Mouse (Mus musculus): ENCODE measurements around the gene Zbtb8os. TPM values are rescaled to one million over a fixed set of nuclear protein-coding genes. Genes with fewer than 3 reads are reported as not detected.

Zbtb8os gene
- polyA plus RNA-seq (2016; fragmentation: Nextera tagmentation; extraction: Ambion mirVana), result 46.7 and 51.1 TPM in 2 replicates

DNA sequence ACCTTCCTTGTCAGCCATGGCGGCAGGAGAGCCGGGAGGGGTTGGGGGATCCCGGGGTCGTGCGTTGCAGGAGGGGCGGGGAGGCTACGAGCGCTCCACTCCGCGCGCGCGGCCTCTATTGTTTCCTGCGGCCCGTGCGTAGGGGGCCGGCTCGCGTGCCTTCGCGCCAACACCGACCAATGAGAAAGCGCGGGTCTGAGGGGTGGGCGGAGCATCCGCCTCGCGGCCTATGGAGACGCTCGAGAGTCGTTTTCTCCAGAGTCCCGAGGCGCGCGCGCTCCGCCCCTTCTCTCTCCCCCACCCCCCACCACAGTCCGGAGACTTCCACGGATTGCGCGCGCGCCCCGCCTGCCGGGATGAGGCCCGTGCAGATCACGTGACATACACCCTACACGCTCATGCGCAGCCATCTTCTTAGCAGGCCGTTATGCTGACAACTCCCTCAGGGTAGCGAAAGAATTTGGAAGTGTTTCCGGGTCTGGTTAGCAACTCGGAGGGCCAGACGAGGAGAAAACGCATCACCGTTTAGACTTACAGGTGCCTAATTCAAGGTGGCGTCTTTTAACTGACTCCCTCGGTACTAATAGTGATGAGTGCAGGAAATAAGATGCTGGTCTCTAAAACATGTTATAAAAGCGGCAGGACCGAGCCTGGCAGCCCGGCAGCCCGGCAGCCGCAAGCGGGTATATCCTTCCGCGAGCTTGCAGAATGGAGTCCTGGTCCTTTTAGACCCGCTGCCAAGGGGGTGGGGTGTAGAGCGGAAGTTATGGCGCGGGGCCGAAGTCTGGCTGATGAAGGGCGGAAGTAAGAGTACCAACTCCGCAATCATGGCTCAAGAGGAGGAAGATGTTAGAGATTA lies at the start of gene Zbtb8os, which contains the start of gene Rbbp4:
Zbtb8os (plus strand) TSS at position 480 of the 859 bp plus-strand sequence.
Rbbp4 (minus strand) TSS at position 155 of the 859 bp plus-strand sequence.
- Histone ChIP-seq H3K4me2 (peak within 1 kb of the TSS; percentile 91), H3K4me1 (replicated peaks) (peaks cover 35% of the 10 kb centered on the region), H3K27me3 (replicated peaks) (no peaks in the 10 kb centered on the region), H3K27ac (ENCODE audit: poor library complexity, severe bottlenecking) (peak within 1 kb of the TSS; percentile 98), H3K9ac (peak within 1 kb of the TSS; percentile 96), H3K4me3 (peak within 1 kb of the TSS; percentile 93), H3K9me3 (replicated peaks) (no peaks in the 10 kb centered on the region), H3K36me3 (peaks cover 31% of the 10 kb centered on the region)
- peak; percentile 98 for ATAC-seq (ENCODE audit: insufficient number of reproducible peaks, low FRiP score)
- WGBS, result under 1% methylated on average over 57 of the region's 73 CpGs

DNA sequence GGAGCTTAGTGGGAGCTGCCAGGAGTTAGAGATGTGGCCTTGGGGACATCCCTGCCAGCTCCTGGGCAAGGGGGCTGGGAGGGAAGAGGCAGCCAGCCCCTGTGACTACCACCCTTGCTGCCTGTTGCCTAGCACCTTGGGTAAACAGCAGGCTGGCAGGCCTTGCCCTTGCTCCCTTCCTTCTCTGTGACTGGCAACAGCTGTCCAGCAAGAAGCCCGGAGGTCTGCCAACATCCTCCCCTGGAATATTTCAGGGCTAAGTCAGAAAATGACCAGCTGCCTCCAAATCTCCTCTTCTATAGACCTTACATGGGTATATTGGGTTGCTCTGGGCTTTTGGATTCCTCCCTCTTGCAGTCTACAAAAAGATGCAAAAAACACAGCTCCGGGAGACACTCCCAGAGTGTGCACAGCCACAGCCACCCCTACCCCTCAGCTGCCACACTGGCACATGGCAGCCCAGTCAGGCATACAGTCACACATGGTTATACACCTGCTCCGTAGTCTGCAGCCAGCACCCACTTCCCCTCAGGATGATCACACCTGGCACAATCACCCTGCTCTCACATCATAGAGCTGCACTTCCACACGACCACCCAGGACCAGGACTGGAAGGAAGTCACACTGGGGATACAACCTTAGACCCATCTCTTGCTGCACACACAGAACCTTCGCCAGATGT lies 49.4 kb upstream of the Zbtb8os start:
- H3K9me3 ChIP-seq (replicated peaks), result 0 out of 2 replicates have a peak, but pooled peaks cover 2% of the 10 kb centered on the region
- no peak overlapping the region for H3K27ac ChIP-seq (ENCODE audit: poor library complexity, severe bottlenecking)
- ATAC-seq (ENCODE audit: insufficient number of reproducible peaks, low FRiP score), result no peak
- no peaks in the 10 kb centered on the region for H3K36me3 ChIP-seq
- H3K4me1 ChIP-seq (replicated peaks), result peaks cover 16% of the 10 kb centered on the region
- peaks cover 25% of the 10 kb centered on the region for H3K27me3 ChIP-seq (replicated peaks)
- 59% methylated on average over 5 of the region's 5 CpGs for WGBS
- H3K9ac ChIP-seq, result peak overlapping the region; percentile 60; the same call in 1 of the 2 replicates
- H3K4me2 ChIP-seq, result peak overlapping the region; percentile 100
- H3K4me3 ChIP-seq, result peak overlapping the region; percentile 54

DNA sequence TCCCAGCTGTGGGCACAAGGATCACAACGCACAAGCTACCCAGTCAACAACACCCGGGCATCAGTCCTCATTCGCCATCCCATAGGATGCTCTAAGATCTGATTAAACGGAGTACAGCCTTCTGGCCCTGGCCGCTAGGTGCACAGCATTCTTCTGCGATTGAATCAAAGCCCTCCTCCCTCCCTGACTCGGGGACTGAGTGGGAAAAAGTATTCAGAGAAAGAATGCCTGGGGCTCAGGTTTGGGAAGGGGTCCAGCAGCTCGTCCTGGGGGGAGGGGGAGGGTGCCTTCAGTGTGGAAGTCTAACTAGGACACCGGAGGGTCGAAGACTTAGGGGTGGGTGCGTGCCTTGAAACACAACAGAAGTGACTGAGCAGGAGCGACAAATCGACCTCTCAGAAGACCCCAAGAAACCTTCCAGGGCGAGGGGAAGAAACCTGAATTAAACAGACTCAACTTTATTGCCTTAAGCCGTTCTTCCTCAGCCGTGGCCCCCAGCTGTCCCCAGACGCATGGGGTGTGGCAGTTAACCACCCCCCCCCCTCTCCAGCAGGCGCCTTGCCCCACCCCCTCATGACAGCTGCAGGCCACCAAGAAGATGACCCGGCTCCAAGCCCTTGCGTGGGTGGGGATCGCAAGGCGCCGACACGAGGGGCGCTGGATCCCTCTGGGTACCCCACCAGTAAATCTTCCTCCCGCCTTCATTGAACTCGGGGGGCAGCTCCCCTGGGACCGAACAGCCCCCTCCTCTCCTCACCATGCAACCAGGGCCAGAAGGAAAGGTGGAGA lies 48.6 kb upstream of the Zbtb8os start:
- Histone ChIP-seq H3K27me3 (replicated peaks) (peaks cover 25% of the 10 kb centered on the region), H3K4me2 (peak overlapping the region; percentile 100), H3K4me3 (peak overlapping the region; percentile 54), H3K36me3 (no peaks in the 10 kb centered on the region), H3K9me3 (replicated peaks) (0 out of 2 replicates have a peak, but pooled peaks cover 2% of the 10 kb centered on the region), H3K27ac (ENCODE audit: poor library complexity, severe bottlenecking) (no peak overlapping the region), H3K4me1 (replicated peaks) (peaks cover 16% of the 10 kb centered on the region), H3K9ac (peak overlapping the region; percentile 60)
- 4% methylated on average over 28 of the region's 28 CpGs for WGBS
- ATAC-seq (ENCODE audit: insufficient number of reproducible peaks, low FRiP score), result peak; percentile 35; the same call in 1 of the 2 replicates

DNA sequence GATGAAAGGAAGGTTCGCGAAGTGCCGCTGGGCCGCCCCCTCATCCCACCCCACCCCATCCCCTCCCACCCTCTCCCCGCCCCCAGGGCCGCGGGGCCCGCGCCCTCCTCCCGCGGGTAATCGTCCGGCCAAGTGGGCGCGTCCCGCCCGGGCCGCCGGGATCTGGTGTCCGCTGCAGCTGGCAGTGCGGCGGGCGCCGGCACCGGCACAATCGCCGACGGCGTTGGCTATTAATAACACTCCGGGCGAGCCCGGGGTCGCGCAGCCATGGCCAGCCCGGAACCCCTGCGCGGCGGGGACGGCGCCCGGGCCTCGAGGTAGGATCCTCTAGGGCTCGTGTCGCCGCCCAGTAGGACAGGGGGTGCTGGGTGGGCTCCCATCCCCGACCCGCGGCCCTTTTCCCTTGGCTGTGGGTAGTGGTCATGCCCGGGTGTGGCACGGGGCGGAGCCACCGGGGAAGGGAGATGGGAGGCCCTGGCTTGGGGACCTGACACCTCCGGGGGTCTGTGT lies 48.0 kb upstream of the Zbtb8os start, which contains the start of gene Sync:
Sync (plus strand) TSS at position 146 of the 510 bp plus-strand sequence.
- H3K4me3 ChIP-seq, result peak within 1 kb of the TSS; percentile 54
- H3K9me3 ChIP-seq (replicated peaks), result 0 out of 2 replicates have a peak, but pooled peaks cover 2% of the 10 kb centered on the region
- peak within 1 kb of the TSS; percentile 100 for H3K4me2 ChIP-seq
- H3K4me1 ChIP-seq (replicated peaks), result peaks cover 16% of the 10 kb centered on the region
- no peak within 1 kb of the TSS; the same call in 1 of the 2 replicates for H3K27ac ChIP-seq (ENCODE audit: poor library complexity, severe bottlenecking)
- peak within 1 kb of the TSS; percentile 60 for H3K9ac ChIP-seq
- peaks cover 27% of the 10 kb centered on the region for H3K27me3 ChIP-seq (replicated peaks)
- peak; percentile 43 for ATAC-seq (ENCODE audit: insufficient number of reproducible peaks, low FRiP score)
- no peaks in the 10 kb centered on the region for H3K36me3 ChIP-seq
- WGBS, result 1% methylated on average over 50 of the region's 53 CpGs

- Histone ChIP-seq H3K4me3 (peak overlapping the region; percentile 54; the same call in 1 of the 2 replicates), H3K4me1 (replicated peaks) (peaks cover 16% of the 10 kb centered on the region), H3K27me3 (replicated peaks) (peaks cover 28% of the 10 kb centered on the region), H3K4me2 (peak overlapping the region; percentile 100), H3K36me3 (no peaks in the 10 kb centered on the region), H3K27ac (ENCODE audit: poor library complexity, severe bottlenecking) (no peak overlapping the region), H3K9me3 (replicated peaks) (0 out of 2 replicates have a peak, but pooled peaks cover 2% of the 10 kb centered on the region), H3K9ac (no peak overlapping the region)
- WGBS, result 34% methylated on average over 3 of the region's 3 CpGs
- ATAC-seq (ENCODE audit: insufficient number of reproducible peaks, low FRiP score), result no peak
These were observed 47.4 kb upstream of the Zbtb8os start for GRCm38 (mm10) chr4:129288067-129288466.

DNA sequence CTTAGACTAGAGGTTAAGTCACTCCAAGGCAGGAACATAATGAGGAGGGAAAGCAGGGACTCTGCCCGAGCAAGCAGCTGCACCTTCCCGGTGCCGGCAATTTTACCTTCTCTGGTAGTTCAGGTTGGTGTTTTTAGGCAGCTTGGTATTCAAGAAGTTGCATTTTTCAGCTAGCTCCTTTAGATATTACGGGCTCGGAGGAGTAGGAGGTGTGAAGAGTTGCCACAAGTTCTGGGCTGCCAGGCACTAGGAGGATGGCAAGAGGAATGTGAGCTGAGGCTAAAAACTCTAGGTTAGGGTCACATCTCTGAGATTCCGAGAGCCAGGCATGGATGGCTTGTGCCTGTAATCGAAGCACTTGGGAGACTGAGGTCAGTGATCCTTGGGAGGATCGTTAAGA lies 45.8 kb upstream of the Zbtb8os start:
- no peak overlapping the region for H3K4me3 ChIP-seq
- peaks cover 26% of the 10 kb centered on the region for H3K27me3 ChIP-seq (replicated peaks)
- H3K4me2 ChIP-seq, result no peak overlapping the region
- no peaks in the 10 kb centered on the region for H3K36me3 ChIP-seq
- H3K9ac ChIP-seq, result no peak overlapping the region
- ATAC-seq (ENCODE audit: insufficient number of reproducible peaks, low FRiP score), result no peak
- H3K4me1 ChIP-seq (replicated peaks), result peaks cover 27% of the 10 kb centered on the region
- H3K9me3 ChIP-seq (replicated peaks), result 0 out of 2 replicates have a peak, but pooled peaks cover 2% of the 10 kb centered on the region
- H3K27ac ChIP-seq (ENCODE audit: poor library complexity, severe bottlenecking), result no peak overlapping the region
- 89% methylated on average over 8 of the region's 8 CpGs for WGBS

DNA sequence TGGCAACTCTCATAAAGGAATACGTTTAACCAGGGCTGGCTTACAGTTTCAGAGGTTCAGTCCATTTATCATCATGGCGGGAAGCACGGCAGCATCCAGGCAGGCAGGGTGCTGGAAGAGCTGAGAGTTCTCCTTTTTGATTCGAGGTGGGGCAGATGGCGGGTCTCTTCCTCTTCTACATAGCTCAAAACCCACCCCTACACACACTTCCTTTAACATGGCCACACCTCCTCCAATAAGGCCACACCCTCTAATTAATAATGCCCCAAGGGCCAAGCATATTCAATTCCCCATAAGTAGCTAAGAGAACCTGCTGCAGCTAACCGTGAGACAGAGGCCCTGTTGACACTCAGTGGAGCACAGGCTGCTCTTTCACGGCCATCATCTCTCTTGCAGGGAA lies 42.7 kb upstream of the Zbtb8os start:
- Histone ChIP-seq H3K9me3 (replicated peaks) (no peaks in the 10 kb centered on the region), H3K9ac (no peak overlapping the region), H3K27ac (ENCODE audit: poor library complexity, severe bottlenecking) (no peak overlapping the region), H3K4me1 (replicated peaks) (peaks cover 23% of the 10 kb centered on the region), H3K27me3 (replicated peaks) (0 out of 2 replicates have a peak, but pooled peaks cover 7% of the 10 kb centered on the region), H3K4me2 (no peak overlapping the region), H3K36me3 (no peaks in the 10 kb centered on the region), H3K4me3 (no peak overlapping the region)
- no peak for ATAC-seq (ENCODE audit: insufficient number of reproducible peaks, low FRiP score)
- 80% methylated on average over 7 of the region's 7 CpGs for WGBS

DNA sequence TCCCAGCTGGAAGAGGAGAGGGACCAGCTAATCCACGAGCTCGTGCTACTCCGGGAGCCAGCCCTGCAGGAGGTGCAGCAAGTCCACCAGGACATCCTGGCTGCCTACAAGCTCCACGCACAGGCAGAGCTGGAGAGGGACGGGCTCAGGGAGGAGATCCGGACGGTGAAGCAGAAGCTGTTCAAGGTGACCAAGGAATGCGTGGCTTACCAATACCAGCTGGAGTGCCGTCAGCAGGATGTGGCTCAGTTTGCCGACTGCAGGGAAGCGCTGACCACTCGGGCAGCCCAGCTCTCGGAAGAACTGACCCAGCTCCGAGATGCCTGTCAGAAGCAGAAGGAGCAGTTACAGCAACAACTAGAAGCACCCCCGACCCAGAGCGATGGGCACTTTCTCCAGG lies 41.8 kb upstream of the Zbtb8os start:
- H3K9ac ChIP-seq, result no peak overlapping the region

DNA sequence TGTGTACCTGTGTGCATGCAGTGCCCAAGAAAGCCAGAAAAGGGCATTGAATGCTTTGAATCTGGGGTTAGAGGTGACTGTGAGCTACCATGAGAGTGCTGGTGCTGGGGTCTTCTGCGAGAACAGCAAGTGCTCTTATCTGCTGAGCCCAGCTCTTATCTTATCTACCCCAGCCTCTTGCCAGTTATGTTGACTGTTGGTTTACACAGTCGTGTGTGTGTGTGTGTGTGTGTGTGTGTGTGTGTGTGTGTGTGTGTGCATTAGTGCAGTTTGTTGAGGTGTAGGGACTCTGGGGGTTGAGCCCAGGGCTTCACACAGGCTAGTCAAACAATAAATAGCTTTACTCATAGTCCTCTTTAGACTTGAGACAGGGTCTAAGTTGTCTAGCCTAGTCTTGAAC lies 40.3 kb upstream of the Zbtb8os start:
- no peak overlapping the region for H3K4me2 ChIP-seq
- no peak for ATAC-seq (ENCODE audit: insufficient number of reproducible peaks, low FRiP score)
- H3K36me3 ChIP-seq, result no peaks in the 10 kb centered on the region
- H3K4me1 ChIP-seq (replicated peaks), result peaks cover 32% of the 10 kb centered on the region
- H3K4me3 ChIP-seq, result no peak overlapping the region
- H3K9me3 ChIP-seq (replicated peaks), result no peaks in the 10 kb centered on the region
- 0 out of 2 replicates have a peak, but pooled peaks cover 7% of the 10 kb centered on the region for H3K27me3 ChIP-seq (replicated peaks)
- no peak overlapping the region for H3K27ac ChIP-seq (ENCODE audit: poor library complexity, severe bottlenecking)
- no peak overlapping the region for H3K9ac ChIP-seq
- WGBS, result 10% methylated on average over 2 of the region's 2 CpGs

More for the DNA sequence above, 41.8 kb upstream of the Zbtb8os start:
- peak overlapping the region; percentile 48 for H3K4me2 ChIP-seq
- no peaks in the 10 kb centered on the region for H3K9me3 ChIP-seq (replicated peaks)
- no peak for ATAC-seq (ENCODE audit: insufficient number of reproducible peaks, low FRiP score)
- no peaks in the 10 kb centered on the region for H3K36me3 ChIP-seq
- peaks cover 32% of the 10 kb centered on the region for H3K4me1 ChIP-seq (replicated peaks)
- H3K27me3 ChIP-seq (replicated peaks), result 0 out of 2 replicates have a peak, but pooled peaks cover 7% of the 10 kb centered on the region
- 17% methylated on average over 16 of the region's 16 CpGs for WGBS
- no peak overlapping the region for H3K27ac ChIP-seq (ENCODE audit: poor library complexity, severe bottlenecking)
- H3K4me3 ChIP-seq, result peak overlapping the region; percentile 22

DNA sequence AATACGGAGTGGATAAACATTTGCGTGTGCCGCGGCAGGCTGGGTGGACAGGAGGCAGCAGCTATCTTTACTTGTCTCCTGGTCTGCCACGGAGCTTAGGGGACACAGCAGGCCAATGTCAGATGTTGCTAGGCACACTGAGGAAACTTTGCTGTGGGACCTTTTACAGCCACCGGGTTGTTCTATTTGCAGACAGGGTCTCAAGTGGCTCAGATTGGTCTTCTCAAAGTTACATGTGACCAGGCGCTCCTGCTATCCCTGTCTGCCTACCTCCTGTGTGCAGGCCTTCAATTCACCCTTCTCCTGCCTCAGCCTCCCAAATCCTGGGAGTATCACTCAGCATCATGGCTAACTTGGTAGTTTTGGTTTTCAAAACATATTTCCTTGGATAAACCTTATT lies 39.4 kb upstream of the Zbtb8os start:
- Histone ChIP-seq H3K4me2 (no peak overlapping the region), H3K9ac (no peak overlapping the region), H3K36me3 (no peaks in the 10 kb centered on the region), H3K4me1 (replicated peaks) (peaks cover 32% of the 10 kb centered on the region), H3K27ac (ENCODE audit: poor library complexity, severe bottlenecking) (0 out of 2 replicates have a peak overlapping the region, but pooled peaks have one; percentile 14), H3K4me3 (no peak overlapping the region), H3K27me3 (replicated peaks) (0 out of 2 replicates have a peak, but pooled peaks cover 7% of the 10 kb centered on the region), H3K9me3 (replicated peaks) (peaks cover under 1% of the 10 kb centered on the region; the same call in 1 of the 2 replicates)
- no peak for ATAC-seq (ENCODE audit: insufficient number of reproducible peaks, low FRiP score)
- 48% methylated on average over 7 of the region's 7 CpGs for WGBS
